Mouse (Mus musculus) myocyte (in vitro differentiated cells): ENCODE measurements around the gene Fam222a. TPM values are rescaled to one million over a fixed set of nuclear protein-coding genes. Genes with fewer than 3 reads are reported as not detected.

Source experiments
- H3K27me3 ChIP-seq: one replicate; pipeline ENCODE4 v1.6.1; 2011; ENCODE audit not compliant: control insufficient read depth, insufficient read depth, insufficient read length
- H3K36me3 ChIP-seq: one replicate; pipeline ENCODE4 v1.6.1; 2011; ENCODE audit not compliant: control insufficient read depth, insufficient read depth
- H3K4me2 ChIP-seq: one replicate; pipeline ENCODE4 v1.6.1; 2011; ENCODE audit warnings: low read depth, control low read depth
- H3K4me3 ChIP-seq: one replicate; pipeline ENCODE4 v1.5.1; 2011; ENCODE audit warnings: mild to moderate bottlenecking, control low read depth, moderate library complexity
- H3K79me2 ChIP-seq: one replicate; pipeline ENCODE4 v1.6.1; 2011; ENCODE audit not compliant: control insufficient read depth, insufficient read depth
- H3ac ChIP-seq: one replicate; pipeline ENCODE4 v1.6.1; 2011; ENCODE audit not compliant: control insufficient read depth, insufficient read length
- CEBPB ChIP-seq: IDR thresholded peaks from 2 replicates; pipeline ENCODE4 v1.6.1; 2011; ENCODE audit warnings: mild to moderate bottlenecking, moderate library complexity; ENCODE audit not compliant: poor library complexity, insufficient read depth, severe bottlenecking
- E2F4 ChIP-seq: IDR thresholded peaks from one replicate; pipeline ENCODE4 v1.6.1; 2011; ENCODE audit warnings: mild to moderate bottlenecking, control low read depth, moderate library complexity; ENCODE audit not compliant: insufficient read depth
- MAX ChIP-seq: IDR thresholded peaks from one replicate; pipeline ENCODE4 v1.6.1; 2011; ENCODE audit warnings: low read depth, mild to moderate bottlenecking, control low read depth
- MYOD1 ChIP-seq, 3 experiments: IDR thresholded peaks; one replicate each; pipeline ENCODE4 v1.6.1; 2011; ENCODE audit warnings: control low read depth in 2 of 3, low read depth in 2 of 3, mild to moderate bottlenecking in 2 of 3, moderate library complexity in 1 of 3; ENCODE audit not compliant: insufficient read length in 2 of 3, control insufficient read depth in 1 of 3
- MYOG ChIP-seq, 3 experiments: IDR thresholded peaks; one replicate each; pipeline ENCODE4 v1.6.1; 2011; ENCODE audit warnings: control low read depth in 2 of 3, low read depth in 2 of 3, mild to moderate bottlenecking in 2 of 3; ENCODE audit not compliant: insufficient read length in 2 of 3, control insufficient read depth in 1 of 3, insufficient read depth in 1 of 3
- POLR2A ChIP-seq: IDR thresholded peaks from one replicate; pipeline ENCODE4 v1.6.1; 2011; ENCODE audit warnings: low read depth, mild to moderate bottlenecking, control low read depth, moderate library complexity; ENCODE audit not compliant: insufficient read length
- POLR2AphosphoS2 ChIP-seq: IDR thresholded peaks from one replicate; pipeline ENCODE4 v1.6.1; 2011; ENCODE audit warnings: low read depth, control low read depth; ENCODE audit not compliant: insufficient read length
- REST ChIP-seq: IDR thresholded peaks from one replicate; pipeline ENCODE4 v1.6.1; 2011; ENCODE audit warnings: mild to moderate bottlenecking, control low read depth, moderate library complexity; ENCODE audit not compliant: insufficient read depth, insufficient read length
- SRF ChIP-seq: IDR thresholded peaks from one replicate; pipeline ENCODE4 v1.6.1; 2011; ENCODE audit warnings: low read depth; ENCODE audit not compliant: control insufficient read depth, insufficient read length
- TCF12 ChIP-seq: IDR thresholded peaks from one replicate; pipeline ENCODE4 v1.6.1; 2011; ENCODE audit warnings: mild to moderate bottlenecking, control low read depth; ENCODE audit not compliant: poor library complexity, insufficient read depth, severe bottlenecking
- TCF3 ChIP-seq: IDR thresholded peaks from one replicate; pipeline ENCODE4 v1.6.1; 2011; ENCODE audit warnings: low read depth, control low read depth; ENCODE audit not compliant: insufficient read length
- USF1 ChIP-seq: IDR thresholded peaks from one replicate; pipeline ENCODE4 v1.6.1; 2011; ENCODE audit warnings: low read depth, mild to moderate bottlenecking, control low read depth, moderate library complexity
- polyA plus RNA-seq: library from polyadenylated mRNA; unstranded; fragments of >200 nt; fragmentation: generic; extraction: Trizol; gene quantifications from one replicate; pipeline ENCODE4 v1.2.1, GENCODE M21; 2012; ENCODE audit warnings: missing spikeins

The Fam222a gene
- 0.02 TPM for polyA plus RNA-seq

DNA sequence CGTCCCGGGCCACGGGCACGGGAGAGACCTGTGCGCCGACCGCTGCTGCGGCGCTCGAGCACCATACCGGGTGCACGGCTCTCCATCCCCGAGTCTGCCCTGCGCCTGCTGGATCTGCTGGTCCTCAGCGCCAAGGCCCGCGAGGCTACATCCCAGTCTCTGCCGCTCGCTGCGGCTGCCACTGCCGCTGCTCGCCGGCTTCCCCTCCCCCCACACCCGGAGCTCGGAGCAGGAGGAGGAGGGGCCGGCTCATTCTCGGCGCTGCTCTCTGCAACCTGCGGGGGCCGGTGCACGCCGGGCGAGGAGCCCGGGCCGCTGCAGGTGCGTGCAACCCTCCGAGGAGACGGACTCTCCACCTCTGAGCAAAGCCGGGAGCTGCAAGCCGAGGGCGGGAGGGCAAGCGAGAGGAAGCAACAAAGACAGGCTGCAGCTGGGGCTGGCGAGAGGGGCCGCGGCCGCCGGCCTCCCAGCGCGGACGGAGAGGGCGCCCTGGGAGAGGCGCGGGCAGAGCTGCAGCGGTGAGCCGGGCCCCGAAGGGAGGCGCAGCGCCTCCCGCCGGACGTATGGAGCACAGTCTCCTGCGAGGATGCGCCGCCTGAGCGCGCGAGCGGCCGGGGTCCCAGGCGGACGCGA, at the start of gene Fam222a:
Gene Fam222a, plus strand, starts transcription at position 452 of the 633 bp plus-strand sequence.
- TF ChIP-seq MYOD1 (IDR thresholded peaks at IDR 0.05; ENCODE audit: control insufficient read depth in 1 of 3, insufficient read length in 2 of 3, low read depth in 2 of 3): no peak
- no peak for TF ChIP-seq E2F4
- TF ChIP-seq USF1: no peak
- no peak for TF ChIP-seq CEBPB
- TF ChIP-seq TCF3: no peak
- no peak for TF ChIP-seq MAX
- TF ChIP-seq POLR2AphosphoS2: no peak
- no peak for TF ChIP-seq MYOG (IDR thresholded peaks at IDR 0.05; ENCODE audit: control insufficient read depth in 1 of 3, insufficient read depth in 1 of 3, insufficient read length in 2 of 3, low read depth in 2 of 3)
- TF ChIP-seq SRF: no peak
- no peak for TF ChIP-seq POLR2A
- no peak for TF ChIP-seq TCF12
- no peak for TF ChIP-seq REST
- Histone ChIP-seq H3K27me3 (peaks cover 65% of the 10 kb centered on the region), H3ac (peak within 1 kb of the TSS; percentile 13)

DNA sequence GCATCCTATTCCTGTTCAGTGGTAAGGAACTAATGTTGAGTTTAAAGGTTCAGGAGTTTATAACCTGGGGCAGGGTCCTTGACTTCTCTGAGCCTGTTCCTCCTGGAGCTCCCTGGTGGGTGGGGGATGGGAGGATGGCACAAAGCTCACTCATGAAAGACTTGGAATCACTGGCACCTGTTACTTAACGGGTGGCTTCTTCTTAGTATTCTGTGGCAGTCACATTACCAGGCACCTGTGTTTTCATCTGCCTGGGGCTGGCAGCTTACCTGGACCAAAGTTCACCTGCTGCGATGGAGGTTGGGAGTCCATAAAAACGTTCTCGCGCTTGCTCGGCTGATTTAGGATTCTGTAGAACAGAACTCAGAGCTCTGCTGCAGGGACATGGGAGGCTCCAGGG, 39.5 kb upstream of the Fam222a start:
- TF ChIP-seq MYOG (IDR thresholded peaks at IDR 0.05; ENCODE audit: control insufficient read depth in 1 of 3, insufficient read depth in 1 of 3, insufficient read length in 2 of 3, low read depth in 2 of 3) (no peak), POLR2A (no peak), TCF3 (no peak), POLR2AphosphoS2 (no peak), REST (no peak), MYOD1 (IDR thresholded peaks at IDR 0.05; ENCODE audit: control insufficient read depth in 1 of 3, insufficient read length in 2 of 3, low read depth in 2 of 3) (no peak), USF1 (no peak), MAX (no peak), CEBPB (no peak), TCF12 (no peak), SRF (no peak), E2F4 (no peak)
- Histone ChIP-seq H3K79me2 (no peaks in the 10 kb centered on the region), H3ac (no peak overlapping the region), H3K4me2 (no peak overlapping the region), H3K36me3 (no peaks in the 10 kb centered on the region), H3K4me3 (no peak overlapping the region), H3K27me3 (peaks cover 31% of the 10 kb centered on the region)

More for the DNA sequence above, at the start of gene Fam222a:
- no peak within 1 kb of the TSS for H3K4me3 ChIP-seq
- H3K4me2 ChIP-seq: peak within 1 kb of the TSS; percentile 67
- H3K79me2 ChIP-seq: no peaks in the 10 kb centered on the region
- no peaks in the 10 kb centered on the region for H3K36me3 ChIP-seq

DNA sequence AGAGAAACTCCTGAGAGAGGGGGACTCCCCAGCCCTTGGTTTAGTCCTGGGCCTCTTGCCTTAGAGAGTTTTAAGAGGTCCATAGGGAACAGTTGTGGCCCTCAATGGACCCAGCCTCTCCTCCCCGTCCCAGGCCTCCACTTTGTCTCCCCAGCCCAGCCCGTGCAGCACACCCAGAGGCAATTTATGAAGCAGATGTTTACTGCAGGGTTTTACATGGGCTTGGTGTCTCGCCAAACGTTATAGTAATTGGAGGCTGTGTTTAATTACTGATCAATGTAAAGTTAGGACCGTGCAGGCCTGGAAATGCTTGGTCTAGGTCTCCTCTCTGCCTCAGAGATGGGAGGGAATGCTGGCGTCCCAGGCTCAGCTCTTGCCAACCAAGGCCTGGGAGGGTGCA, 37.5 kb upstream of the Fam222a start:
- no peak for TF ChIP-seq MYOD1 (IDR thresholded peaks at IDR 0.05; ENCODE audit: control insufficient read depth in 1 of 3, insufficient read length in 2 of 3, low read depth in 2 of 3)
- TF ChIP-seq REST: no peak
- no peak for TF ChIP-seq E2F4
- no peak for TF ChIP-seq SRF
- TF ChIP-seq POLR2AphosphoS2: no peak
- H3ac ChIP-seq: no peak overlapping the region

DNA sequence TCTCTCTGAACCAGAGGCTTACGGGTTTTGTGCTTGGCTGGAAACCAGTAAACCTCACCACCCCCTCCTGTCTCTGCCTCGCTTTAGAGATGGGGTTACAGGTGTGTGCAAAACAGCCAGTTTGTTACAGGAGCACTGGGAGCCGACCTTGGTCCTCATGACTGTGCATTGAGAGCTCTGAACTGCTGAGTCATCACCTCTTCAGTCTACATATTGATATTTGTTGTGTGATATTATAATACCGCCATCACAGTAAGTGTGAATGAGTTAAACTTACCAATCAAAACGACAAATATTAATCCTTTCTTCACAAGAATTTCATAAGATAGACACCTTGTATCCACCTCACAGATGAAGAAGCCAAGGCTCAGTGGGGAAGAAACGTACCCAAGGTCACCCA, 35.8 kb upstream of the Fam222a start:
- Histone ChIP-seq H3K79me2 (no peaks in the 10 kb centered on the region), H3K4me2 (no peak overlapping the region), H3ac (no peak overlapping the region), H3K27me3 (peaks cover 44% of the 10 kb centered on the region), H3K36me3 (no peaks in the 10 kb centered on the region), H3K4me3 (no peak overlapping the region)
- no peak for TF ChIP-seq POLR2AphosphoS2
- no peak for TF ChIP-seq TCF3
- no peak for TF ChIP-seq POLR2A
- no peak for TF ChIP-seq REST
- no peak for TF ChIP-seq USF1
- TF ChIP-seq CEBPB: no peak
- no peak for TF ChIP-seq MAX
- TF ChIP-seq TCF12: no peak
- TF ChIP-seq SRF: no peak
- TF ChIP-seq MYOD1 (IDR thresholded peaks at IDR 0.05; ENCODE audit: control insufficient read depth in 1 of 3, insufficient read length in 2 of 3, low read depth in 2 of 3): no peak
- no peak for TF ChIP-seq MYOG (IDR thresholded peaks at IDR 0.05; ENCODE audit: control insufficient read depth in 1 of 3, insufficient read depth in 1 of 3, insufficient read length in 2 of 3, low read depth in 2 of 3)
- TF ChIP-seq E2F4: no peak

More for the DNA sequence above, 37.5 kb upstream of the Fam222a start:
- Histone ChIP-seq H3K4me2 (no peak overlapping the region), H3K79me2 (no peaks in the 10 kb centered on the region), H3K36me3 (no peaks in the 10 kb centered on the region), H3K27me3 (peaks cover 34% of the 10 kb centered on the region), H3K4me3 (no peak overlapping the region)
